Mouse (Mus musculus) granulocyte monocyte progenitor cell, adult 5-6 weeks (primary cell): ENCODE results near the gene Rnf185. TPM values are rescaled to one million over a fixed set of nuclear protein-coding genes. Genes with fewer than 3 reads are reported as not detected.

Experiments
- ATAC-seq: replicated peaks from 2 replicates; pipeline ENCODE4 v1.8.0; 2016; ENCODE audit warnings: mild to moderate bottlenecking, moderate TSS enrichment, inconsistent platforms; ENCODE audit not compliant: poor library complexity, severe bottlenecking
- total RNA-seq, 2 experiments: library from RNA; stranded (forward) in 1 of 2; stranded (reverse) in 1 of 2; fragments of 200-712, 200-1000 nt in 1 of 2; fragments of >200 nt in 1 of 2; fragmentation: Nextera tagmentation in 1 of 2; gene quantifications; 2 replicates each; pipeline ENCODE4 v1.2.3; 2014 to 2017

The Rnf185 gene
- total RNA-seq, 2 experiments from 2014 or later, result 10.0 to 14.1 TPM

DNA sequence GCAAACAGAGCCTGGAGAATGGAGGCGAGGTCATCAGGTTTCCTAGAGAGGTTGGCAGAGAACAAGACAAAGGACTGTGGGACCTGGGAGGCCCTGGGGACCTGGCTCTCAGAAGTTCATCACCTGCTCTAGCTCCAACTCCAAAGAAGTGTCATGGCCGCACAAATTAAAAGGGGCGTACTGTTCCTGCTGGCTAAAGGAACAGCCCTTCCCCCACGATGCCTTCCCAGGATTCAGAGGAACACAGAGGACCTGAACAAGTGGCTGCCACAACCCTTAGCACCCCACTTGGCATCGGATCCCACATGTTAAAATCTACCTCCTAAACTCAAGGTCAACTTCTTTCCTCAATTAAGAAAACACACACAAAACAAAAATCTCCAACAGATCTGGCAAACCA is 82.7 kb downstream of the Rnf185 start:
- no peak for ATAC-seq

DNA sequence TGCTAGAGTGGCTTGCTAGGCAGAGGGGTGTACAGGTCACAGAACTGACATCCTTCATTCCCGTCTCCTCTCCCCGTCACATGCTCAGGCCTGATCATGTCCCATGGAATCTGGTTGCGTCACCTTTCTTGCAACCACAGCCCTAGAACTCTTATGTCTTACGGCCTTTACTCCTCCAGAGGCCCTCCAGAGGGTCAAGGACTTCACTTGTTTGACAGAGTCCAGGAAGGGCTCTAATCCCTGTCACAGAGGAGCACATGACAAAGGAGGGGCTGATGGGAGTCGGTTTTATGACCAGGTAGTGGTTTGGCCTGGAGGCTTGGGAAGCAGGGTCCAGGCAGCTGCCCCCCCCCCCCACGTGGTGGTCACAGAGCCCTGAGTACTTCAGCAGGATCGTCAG is 83.2 kb downstream of the Rnf185 start:
- ATAC-seq, result no peak

DNA sequence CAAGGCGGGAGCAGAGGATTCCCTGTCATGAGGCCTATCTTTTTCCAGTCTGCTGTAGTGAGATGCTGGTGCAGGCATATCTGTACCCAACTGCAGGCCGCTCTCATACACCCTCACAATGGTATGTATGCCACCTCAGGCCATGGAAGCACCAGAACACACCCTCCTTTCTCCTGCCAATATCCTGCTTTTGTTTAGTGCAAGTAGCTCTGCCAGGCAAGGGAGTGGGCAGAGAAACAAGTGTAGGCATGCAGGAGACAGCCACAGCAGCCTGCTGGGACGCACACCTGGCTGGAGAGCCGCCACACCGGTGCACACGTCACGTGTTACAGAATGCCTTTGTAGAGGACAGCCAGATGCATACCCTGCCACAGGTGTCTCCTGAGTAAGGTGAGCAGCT is 85.8 kb downstream of the Rnf185 start:
- no peak for ATAC-seq

Other genes starting within 250 kb of the Rnf185 start
- 67.8 and 75.2 TPM in 2 replicates for gene Eif4enif1, start 250.0 kb downstream of the Rnf185 start, total RNA-seq (2014; fragmentation: Nextera tagmentation)
- 35.2 and 51.4 TPM in 2 replicates for gene Eif4enif1, start 250.0 kb downstream of the Rnf185 start, total RNA-seq (2017)
- gene Drg1, start 185.9 kb downstream of the Rnf185 start, total RNA-seq (2014; fragmentation: Nextera tagmentation), result 132 and 172 TPM in 2 replicates
- 229 and 265 TPM in 2 replicates for gene Drg1, start 185.9 kb downstream of the Rnf185 start, total RNA-seq (2017)
- gene Patz1, start 163.5 kb downstream of the Rnf185 start, total RNA-seq (2014; fragmentation: Nextera tagmentation), result 98.0 and 105 TPM in 2 replicates
- 65.0 and 73.9 TPM in 2 replicates for gene Patz1, start 163.5 kb downstream of the Rnf185 start, total RNA-seq (2017)
- gene Pik3ip1, start 122.0 kb downstream of the Rnf185 start, total RNA-seq (2014; fragmentation: Nextera tagmentation), result 30.2 and 35.9 TPM in 2 replicates
- gene Pik3ip1, start 122.0 kb downstream of the Rnf185 start, total RNA-seq (2017), result 44.8 and 63.1 TPM in 2 replicates
- 15.2 and 29.8 TPM in 2 replicates for gene Limk2, start 43.2 kb downstream of the Rnf185 start, total RNA-seq (2014; fragmentation: Nextera tagmentation)
- gene Limk2, start 43.2 kb downstream of the Rnf185 start, total RNA-seq (2017), result 12.1 and 24.2 TPM in 2 replicates
- gene Pla2g3, start 35.9 kb upstream of the Rnf185 start, total RNA-seq (2014; fragmentation: Nextera tagmentation), result 0.26 TPM in 1 of 2 replicates, not detected in the other
- not detected in 2 replicates for gene Pla2g3, start 35.9 kb upstream of the Rnf185 start, total RNA-seq (2017)
- gene Inpp5j, start 52.5 kb upstream of the Rnf185 start, total RNA-seq (2014; fragmentation: Nextera tagmentation), result 0.94 and 1.1 TPM in 2 replicates
- gene Inpp5j, start 52.5 kb upstream of the Rnf185 start, total RNA-seq (2017), result 0.09 and 0.57 TPM in 2 replicates
- 22.0 and 28.8 TPM in 2 replicates for gene Selenom, start 62.3 kb upstream of the Rnf185 start, total RNA-seq (2014; fragmentation: Nextera tagmentation)
- gene Selenom, start 62.3 kb upstream of the Rnf185 start, total RNA-seq (2017), result 17.0 and 21.1 TPM in 2 replicates
- gene Smtn, start 88.2 kb upstream of the Rnf185 start, total RNA-seq (2014; fragmentation: Nextera tagmentation), result 7.5 and 10.5 TPM in 2 replicates
- 7.0 and 8.3 TPM in 2 replicates for gene Smtn, start 88.2 kb upstream of the Rnf185 start, total RNA-seq (2017)
- 31.1 and 46.1 TPM in 2 replicates for gene Morc2a, start 196.8 kb upstream of the Rnf185 start, total RNA-seq (2014; fragmentation: Nextera tagmentation)
- 31.2 and 32.7 TPM in 2 replicates for gene Morc2a, start 196.8 kb upstream of the Rnf185 start, total RNA-seq (2017)